Mouse (Mus musculus) monocyte, adult 5-6 weeks (primary cell): ENCODE measurements around the gene Olfr1013. TPM values are rescaled to one million over a fixed set of nuclear protein-coding genes. Genes with fewer than 3 reads are reported as not detected.

ENCODE experiments used
- ATAC-seq: fragments of 153-309, 156-312 bp; replicated peaks from 2 replicates; pipeline ENCODE4 v1.8.0; 2017; ENCODE audit warnings: mild to moderate bottlenecking; ENCODE audit not compliant: low TSS enrichment, insufficient number of reproducible peaks, severe bottlenecking, poor library complexity, low FRiP score
- total RNA-seq: library from RNA; stranded (forward); fragments of 200-1000, 200-491, 200-594 nt; gene quantifications from 3 replicates; pipeline ENCODE4 v1.2.3, GENCODE M21; 2017

Olfr1013 gene
- total RNA-seq, result not detected in 3 replicates

- ATAC-seq, result no peak
These were observed at the start of gene Olfr1013 for GRCm38 (mm10) chr2:85766798-85767197. Olfr1013 (plus strand) TSS chr2:85767098.

DNA sequence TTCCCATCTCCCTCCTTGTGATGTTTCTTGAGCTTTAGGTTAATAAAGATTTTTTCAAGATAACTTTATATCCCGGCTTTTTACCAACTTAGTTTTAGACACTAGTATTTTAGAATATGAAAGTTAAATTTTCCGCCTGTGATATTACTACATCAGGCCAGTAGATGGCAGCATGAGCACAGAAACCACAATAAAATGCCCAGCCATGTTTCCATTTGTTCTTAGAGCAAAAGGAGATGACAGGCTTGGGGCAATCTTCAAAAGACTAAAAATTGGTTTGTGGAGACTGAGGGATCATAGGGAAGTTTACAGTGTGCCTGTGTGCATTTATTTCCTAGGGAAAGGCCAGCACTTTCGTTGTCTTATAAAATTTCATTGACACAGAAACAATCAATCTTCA is 41.1 kb upstream of the Olfr1013 start:
- no peak for ATAC-seq

DNA sequence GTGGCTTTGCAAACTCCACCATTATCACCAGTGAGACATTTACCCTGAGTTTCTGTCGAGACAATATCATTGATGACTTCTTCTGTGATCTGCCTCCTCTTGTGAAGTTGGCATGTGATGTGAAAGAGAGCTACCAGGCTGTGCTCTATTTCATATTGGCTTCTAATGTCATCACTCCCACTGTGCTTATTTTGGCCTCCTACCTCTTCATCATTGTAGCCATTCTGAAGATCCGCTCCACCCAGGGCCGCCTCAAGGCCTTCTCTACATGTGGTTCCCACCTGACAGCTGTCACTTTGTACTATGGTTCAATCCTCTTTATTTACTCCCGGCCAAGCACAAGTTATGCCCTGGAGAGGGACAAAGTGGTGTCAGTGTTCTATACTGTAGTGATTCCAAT is 13.1 kb upstream of the Olfr1013 start:
- ATAC-seq, result no peak

GRCm38 (mm10) chr2:85762666-85763065 is 4.2 kb upstream of the Olfr1013 start, which contains the start of gene Olfr1012:
Olfr1012 (minus strand) TSS chr2:85762766.
- ATAC-seq, result no peak

- ATAC-seq, result no peak
These were observed 5.5 kb downstream of the Olfr1013 start, which contains the start of gene Olfr1014 for GRCm38 (mm10) chr2:85772413-85772812. Olfr1014 (plus strand) TSS chr2:85772713.

- ATAC-seq, result no peak
These were observed 14.8 kb downstream of the Olfr1013 start, which contains the start of gene Olfr1015 for GRCm38 (mm10) chr2:85781717-85782116. Olfr1015 (plus strand) TSS chr2:85782017.

GRCm38 (mm10) chr2:85792331-85792730 is 25.4 kb downstream of the Olfr1013 start:
- no peak for ATAC-seq

DNA sequence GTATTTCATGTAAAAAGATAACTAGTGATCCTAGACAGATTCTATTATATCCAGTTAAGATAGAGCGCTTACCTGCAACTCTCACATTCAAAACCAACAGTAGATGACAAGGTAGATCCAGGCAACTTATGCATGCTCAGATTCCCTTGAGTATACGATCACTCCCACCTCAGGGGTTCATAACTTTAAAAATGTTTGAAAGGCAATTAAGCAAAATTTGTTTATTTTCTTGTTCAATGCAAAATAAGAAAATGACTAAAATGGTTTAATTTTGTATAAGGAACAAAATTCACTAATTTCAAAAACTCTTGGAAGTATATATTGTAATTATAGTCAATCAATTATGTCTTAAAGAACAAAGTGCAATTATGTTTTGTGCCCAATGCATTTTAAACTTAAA is 35.5 kb downstream of the Olfr1013 start, which contains the start of gene Olfr1016:
Gene Olfr1016, minus strand, starts transcription at position 101 of the 400 bp plus-strand sequence.
- no peak for ATAC-seq

DNA sequence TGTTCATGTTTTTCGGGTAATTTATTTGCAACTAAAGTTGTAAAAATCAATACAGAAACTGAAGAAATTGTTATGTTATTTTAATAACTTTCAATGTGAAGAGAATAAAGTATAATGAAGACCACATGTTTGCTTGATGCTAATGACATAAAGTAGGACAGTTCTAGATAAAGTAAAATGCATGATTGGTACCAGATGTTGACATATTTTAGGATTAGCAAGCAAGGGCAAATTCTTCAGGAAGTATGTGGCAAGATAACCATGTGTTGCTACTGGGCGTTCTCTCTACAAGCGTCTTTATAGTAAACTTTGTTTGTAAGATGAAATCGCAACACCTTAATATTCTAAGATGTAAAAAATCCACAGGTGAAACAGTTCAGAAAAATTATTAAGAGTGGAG is 37.6 kb downstream of the Olfr1013 start:
- no peak for ATAC-seq

- no peak for ATAC-seq
These were observed 51.3 kb downstream of the Olfr1013 start, which contains the start of gene Olfr1018 for GRCm38 (mm10) chr2:85818179-85818578. Olfr1018 (plus strand) TSS chr2:85818479.

Other genes with a start within 250 kb of the Olfr1013 start
- not detected in 3 replicates for gene 4833423E24Rik, start 248.1 kb upstream of the Olfr1013 start, total RNA-seq
- gene Olfr996, start 187.9 kb upstream of the Olfr1013 start, total RNA-seq, result not detected in 3 replicates
- gene Olfr998, start 178.2 kb upstream of the Olfr1013 start, total RNA-seq, result not detected in 3 replicates
- not detected in 3 replicates for gene Olfr1000, start 155.2 kb upstream of the Olfr1013 start, total RNA-seq
- not detected in 3 replicates for gene Olfr1002, start 116.4 kb upstream of the Olfr1013 start, total RNA-seq
- gene Olfr154, start 102.6 kb upstream of the Olfr1013 start, total RNA-seq, result not detected in 3 replicates
- gene Olfr1006, start 88.3 kb upstream of the Olfr1013 start, total RNA-seq, result not detected in 3 replicates
- not detected in 3 replicates for gene Olfr1008, start 77.7 kb upstream of the Olfr1013 start, total RNA-seq
- not detected in 3 replicates for gene Olfr1009, start 51.7 kb upstream of the Olfr1013 start, total RNA-seq
- not detected in 3 replicates for gene Olfr1012, start 4.3 kb upstream of the Olfr1013 start, total RNA-seq
- gene Olfr1014, start 5.6 kb downstream of the Olfr1013 start, total RNA-seq, result not detected in 3 replicates
- gene Olfr1015, start 14.9 kb downstream of the Olfr1013 start, total RNA-seq, result not detected in 3 replicates
- gene Olfr1016, start 35.4 kb downstream of the Olfr1013 start, total RNA-seq, result not detected in 3 replicates
- 0.43 TPM in 1 of 3 replicates, not detected in the others for gene Olfr1018, start 51.4 kb downstream of the Olfr1013 start, total RNA-seq
- not detected in 3 replicates for gene Olfr1019, start 78.4 kb downstream of the Olfr1013 start, total RNA-seq
- not detected in 3 replicates for gene Olfr1020, start 79.9 kb downstream of the Olfr1013 start, total RNA-seq
- gene Olfr1022, start 101.5 kb downstream of the Olfr1013 start, total RNA-seq, result not detected in 3 replicates
- gene Olfr1023, start 118.5 kb downstream of the Olfr1013 start, total RNA-seq, result not detected in 3 replicates
- gene Olfr1024, start 138.0 kb downstream of the Olfr1013 start, total RNA-seq, result not detected in 3 replicates
- 0.11 TPM in 1 of 3 replicates, not detected in the others for gene Olfr1025-ps1, start 148.1 kb downstream of the Olfr1013 start, total RNA-seq
- gene Olfr1026, start 154.5 kb downstream of the Olfr1013 start, total RNA-seq, result not detected in 3 replicates
- gene Olfr1028, start 183.3 kb downstream of the Olfr1013 start, total RNA-seq, result not detected in 3 replicates
- gene Olfr1029, start 206.8 kb downstream of the Olfr1013 start, total RNA-seq, result not detected in 3 replicates
- not detected in 3 replicates for gene Olfr1030, start 212.2 kb downstream of the Olfr1013 start, total RNA-seq
- gene Olfr1031, start 223.2 kb downstream of the Olfr1013 start, total RNA-seq, result not detected in 3 replicates
- not detected in 3 replicates for gene Olfr1032, start 238.4 kb downstream of the Olfr1013 start, total RNA-seq